ENCODE assay signal across 18 mouse cellular contexts in the genomic region with DNA sequence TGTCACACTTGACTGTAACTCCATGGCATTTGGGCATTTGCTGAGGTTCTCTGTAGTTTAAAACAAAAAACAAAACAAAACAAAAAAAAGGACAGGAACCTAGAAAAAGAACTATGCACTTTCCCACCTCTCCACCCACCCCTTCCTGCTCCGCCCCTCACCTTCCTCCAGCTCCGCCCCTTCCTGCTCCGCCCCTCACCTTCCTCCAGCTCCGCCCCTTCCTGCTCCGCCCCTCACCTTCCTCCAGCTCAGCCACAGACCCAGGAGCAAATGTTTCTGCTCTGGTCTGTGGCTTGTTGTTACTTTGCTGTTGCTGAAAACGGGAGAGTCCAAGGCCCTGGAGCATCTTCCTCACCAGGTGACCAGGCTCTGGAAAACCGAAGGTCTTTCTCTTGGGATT. TPM values are rescaled to one million over a fixed set of nuclear protein-coding genes. Genes with fewer than 3 reads are reported as not detected.
DNase-seq lines count a peak whose midpoint lies in the region; ATAC-seq and TF ChIP-seq lines count a peak whose summit lies in the region.
"Had no signal": no experiment of that assay in that cellular context is flagged by ENCODE, and none has a peak within 500 bp of the region (broad histone marks: within the 10 kb centered on the region; RNA-seq: fewer than 3 reads in every experiment).

No protein-coding gene starts in this region.

- no peak overlapping the region for H3K4me3 ChIP-seq in midbrain, embryonic 14.5 days (replicated peaks; ENCODE audit: low read depth, low read length)
- no peak overlapping the region for H3K4me3 ChIP-seq in midbrain, embryonic 10.5 days
- H3K4me3 ChIP-seq in E14TG2a.4 (replicated peaks; ENCODE audit: low read length) = peak overlapping the region; percentile 55; the same call in 1 of the 2 replicates
- H3K4me3 ChIP-seq: heart, adult 2 months; hindbrain, embryonic 10.5 days; liver, embryonic 13.5 days; neural tube, embryonic 15.5 days had no signal

- H3K9ac ChIP-seq in midbrain, embryonic 14.5 days (replicated peaks; ENCODE audit: low read length) = no peak overlapping the region
- H3K9ac ChIP-seq: liver, embryonic 13.5 days; neural tube, embryonic 15.5 days had no signal

- H3K4me2 ChIP-seq in midbrain, embryonic 14.5 days (ENCODE audit: low read length) = no peak overlapping the region
- H3K4me2 ChIP-seq: liver, embryonic 13.5 days; neural tube, embryonic 15.5 days had no signal

- no peak for DNase-seq in midbrain, embryonic 14.5 days
- DNase-seq in midbrain, embryonic 10.5 days (ENCODE audit: low spot score) = no peak
- DNase-seq in thymus, postnatal 36 days = peak; percentile 55 to 63
- DNase-seq: cerebellum, adult 8-10 months; heart, adult 2 months; liver, embryonic 13.5 days; lung, postnatal 14 days; right cerebral cortex, adult 18-20 months had no signal

- 0 out of 2 replicates have a peak, but pooled peaks have one; percentile 9 for ATAC-seq in midbrain, embryonic 14.5 days (ENCODE audit: low FRiP score, low TSS enrichment)
- peak; percentile 60 for ATAC-seq in megakaryocyte, adult 5-6 weeks (ENCODE audit: poor library complexity, severe bottlenecking)
- no peak for ATAC-seq in frontal cortex, adult (ENCODE audit: low TSS enrichment)
- ATAC-seq in cerebellum, adult (ENCODE audit: insufficient number of reproducible peaks, low FRiP score, low TSS enrichment) = no peak
- ATAC-seq: intestine, embryonic 16.5 days; midbrain, embryonic 16.5 days had no signal

- no peak overlapping the region for H3K27ac ChIP-seq in midbrain, embryonic 14.5 days (replicated peaks; ENCODE audit: low read depth, low read length)
- H3K27ac ChIP-seq in midbrain, embryonic 10.5 days (replicated peaks) = no peak overlapping the region
- H3K27ac ChIP-seq: heart, adult 2 months; hindbrain, embryonic 10.5 days; liver, embryonic 13.5 days; neural tube, embryonic 15.5 days had no signal

- no peaks in the 10 kb centered on the region for H3K27me3 ChIP-seq in midbrain, embryonic 14.5 days (ENCODE audit: control insufficient read depth, insufficient read depth, low read length)
- 0 out of 2 replicates have a peak, but pooled peaks cover 4% of the 10 kb centered on the region for H3K27me3 ChIP-seq in midbrain, embryonic 10.5 days (ENCODE audit: low read depth, poor library complexity, severe bottlenecking)
- no peaks in the 10 kb centered on the region for H3K27me3 ChIP-seq in E14TG2a.4 (ENCODE audit: insufficient read depth, low read length)
- H3K27me3 ChIP-seq: liver, embryonic 13.5 days; neural tube, embryonic 15.5 days had no signal

- H3K4me1 ChIP-seq in midbrain, embryonic 14.5 days (ENCODE audit: control insufficient read depth, insufficient read depth, low read length) = no peaks in the 10 kb centered on the region
- H3K4me1 ChIP-seq in midbrain, embryonic 10.5 days = peaks cover 9% of the 10 kb centered on the region
- peaks cover 28% of the 10 kb centered on the region for H3K4me1 ChIP-seq in E14TG2a.4 (replicated peaks; ENCODE audit: low read depth, low read length)
- H3K4me1 ChIP-seq: neural tube, embryonic 15.5 days had no signal

- no peak for TF ChIP-seq CTCF in E14TG2a.4 (conservative IDR thresholded peaks at IDR 0.05; ENCODE audit: low read length)

- WGBS in midbrain, embryonic 14.5 days = 97% methylated on average over 7 of the region's 7 CpGs
- 93% methylated on average over 7 of the region's 7 CpGs for WGBS in midbrain, embryonic 10.5 days

- no peaks in the 10 kb centered on the region for H3K36me3 ChIP-seq in midbrain, embryonic 14.5 days (ENCODE audit: control insufficient read depth, insufficient read depth, low read length)
- H3K36me3 ChIP-seq in midbrain, embryonic 10.5 days = no peaks in the 10 kb centered on the region
- no peaks in the 10 kb centered on the region for H3K36me3 ChIP-seq in E14TG2a.4 (ENCODE audit: insufficient read depth, low read length)
- H3K36me3 ChIP-seq: hindbrain, embryonic 10.5 days; liver, embryonic 13.5 days; neural tube, embryonic 15.5 days had no signal

- H3K9me3 ChIP-seq in midbrain, embryonic 14.5 days (ENCODE audit: control insufficient read depth, low read length) = no peaks in the 10 kb centered on the region
- no peaks in the 10 kb centered on the region for H3K9me3 ChIP-seq in midbrain, embryonic 10.5 days (replicated peaks)
- H3K9me3 ChIP-seq in E14TG2a.4 (ENCODE audit: low read length) = no peaks in the 10 kb centered on the region
- H3K9me3 ChIP-seq: hindbrain, embryonic 10.5 days; liver, embryonic 13.5 days; neural tube, embryonic 15.5 days had no signal

RNA-seq across cellular contexts. Expression of gene F5, which starts 2.6 kb away (rescaled TPM):
- 0.05 and 0.07 TPM in 2 replicates for polyA plus RNA-seq in midbrain, embryonic 14.5 days (2014; fragmentation: Nextera tagmentation; extraction: Ambion mirVana)
- polyA plus RNA-seq in midbrain, embryonic 10.5 days (2016; fragmentation: Nextera tagmentation; extraction: Ambion mirVana) = 0.36 and 0.52 TPM in 2 replicates
- total RNA-seq in megakaryocyte, adult 5-6 weeks (2015) = 40.5 and 46.2 TPM in 2 replicates
- 29.2 and 38.5 TPM in 2 replicates for total RNA-seq in megakaryocyte, adult 5-6 weeks (2017)

RNA-seq across cellular contexts. Expression of gene Selp, which starts 34.0 kb away (rescaled TPM):
- polyA plus RNA-seq in midbrain, embryonic 14.5 days (2014; fragmentation: Nextera tagmentation; extraction: Ambion mirVana) = not detected in 2 replicates
- polyA plus RNA-seq in midbrain, embryonic 10.5 days (2016; fragmentation: Nextera tagmentation; extraction: Ambion mirVana) = 0.05 TPM in 1 of 2 replicates, not detected in the other
- total RNA-seq in megakaryocyte, adult 5-6 weeks (2015) = 1.4 and 2.0 TPM in 2 replicates
- total RNA-seq in megakaryocyte, adult 5-6 weeks (2017) = 1.3 and 2.0 TPM in 2 replicates
- polyA plus RNA-seq: embryonic facial prominence, embryonic 11.5 days; hindbrain, embryonic 10.5 days; midbrain, embryonic 16.5 days; neural tube, embryonic 15.5 days; stomach, embryonic 14.5 days had no signal

Comparison
In these comparisons a context has a peak if more than half of its experiments do, and no peak if none do; other contexts are left out.
1. ATAC-seq: peak in midbrain, embryonic 14.5 days (single experiment) and megakaryocyte, adult 5-6 weeks (single experiment); none in frontal cortex, adult (single experiment) and cerebellum, adult (single experiment).
2. DNase-seq: peak in thymus, postnatal 36 days (2 of 2); none in midbrain, embryonic 14.5 days (single experiment) and midbrain, embryonic 10.5 days (single experiment).